Mouse (Mus musculus) myocyte (in vitro differentiated cells): ENCODE measurements around the gene Tmem38b. TPM values are rescaled to one million over a fixed set of nuclear protein-coding genes. Genes with fewer than 3 reads are reported as not detected.

Source experiments
- H3K27me3 ChIP-seq: one replicate; pipeline ENCODE4 v1.6.1; 2011; ENCODE audit not compliant: control insufficient read depth, insufficient read depth, insufficient read length
- H3K36me3 ChIP-seq: one replicate; pipeline ENCODE4 v1.6.1; 2011; ENCODE audit not compliant: control insufficient read depth, insufficient read depth
- H3K4me2 ChIP-seq: one replicate; pipeline ENCODE4 v1.6.1; 2011; ENCODE audit warnings: low read depth, control low read depth
- H3K4me3 ChIP-seq: one replicate; pipeline ENCODE4 v1.5.1; 2011; ENCODE audit warnings: mild to moderate bottlenecking, control low read depth, moderate library complexity
- H3K79me2 ChIP-seq: one replicate; pipeline ENCODE4 v1.6.1; 2011; ENCODE audit not compliant: control insufficient read depth, insufficient read depth
- H3ac ChIP-seq: one replicate; pipeline ENCODE4 v1.6.1; 2011; ENCODE audit not compliant: control insufficient read depth, insufficient read length
- CEBPB ChIP-seq: IDR thresholded peaks from 2 replicates; pipeline ENCODE4 v1.6.1; 2011; ENCODE audit warnings: mild to moderate bottlenecking, moderate library complexity; ENCODE audit not compliant: poor library complexity, insufficient read depth, severe bottlenecking
- E2F4 ChIP-seq: IDR thresholded peaks from one replicate; pipeline ENCODE4 v1.6.1; 2011; ENCODE audit warnings: mild to moderate bottlenecking, control low read depth, moderate library complexity; ENCODE audit not compliant: insufficient read depth
- MAX ChIP-seq: IDR thresholded peaks from one replicate; pipeline ENCODE4 v1.6.1; 2011; ENCODE audit warnings: low read depth, mild to moderate bottlenecking, control low read depth
- MYOD1 ChIP-seq, 3 experiments: IDR thresholded peaks; one replicate each; pipeline ENCODE4 v1.6.1; 2011; ENCODE audit warnings: control low read depth in 2 of 3, low read depth in 2 of 3, mild to moderate bottlenecking in 2 of 3, moderate library complexity in 1 of 3; ENCODE audit not compliant: insufficient read length in 2 of 3, control insufficient read depth in 1 of 3
- MYOG ChIP-seq, 3 experiments: IDR thresholded peaks; one replicate each; pipeline ENCODE4 v1.6.1; 2011; ENCODE audit warnings: control low read depth in 2 of 3, low read depth in 2 of 3, mild to moderate bottlenecking in 2 of 3; ENCODE audit not compliant: insufficient read length in 2 of 3, control insufficient read depth in 1 of 3, insufficient read depth in 1 of 3
- POLR2A ChIP-seq: IDR thresholded peaks from one replicate; pipeline ENCODE4 v1.6.1; 2011; ENCODE audit warnings: low read depth, mild to moderate bottlenecking, control low read depth, moderate library complexity; ENCODE audit not compliant: insufficient read length
- POLR2AphosphoS2 ChIP-seq: IDR thresholded peaks from one replicate; pipeline ENCODE4 v1.6.1; 2011; ENCODE audit warnings: low read depth, control low read depth; ENCODE audit not compliant: insufficient read length
- REST ChIP-seq: IDR thresholded peaks from one replicate; pipeline ENCODE4 v1.6.1; 2011; ENCODE audit warnings: mild to moderate bottlenecking, control low read depth, moderate library complexity; ENCODE audit not compliant: insufficient read depth, insufficient read length
- SRF ChIP-seq: IDR thresholded peaks from one replicate; pipeline ENCODE4 v1.6.1; 2011; ENCODE audit warnings: low read depth; ENCODE audit not compliant: control insufficient read depth, insufficient read length
- TCF12 ChIP-seq: IDR thresholded peaks from one replicate; pipeline ENCODE4 v1.6.1; 2011; ENCODE audit warnings: mild to moderate bottlenecking, control low read depth; ENCODE audit not compliant: poor library complexity, insufficient read depth, severe bottlenecking
- TCF3 ChIP-seq: IDR thresholded peaks from one replicate; pipeline ENCODE4 v1.6.1; 2011; ENCODE audit warnings: low read depth, control low read depth; ENCODE audit not compliant: insufficient read length
- USF1 ChIP-seq: IDR thresholded peaks from one replicate; pipeline ENCODE4 v1.6.1; 2011; ENCODE audit warnings: low read depth, mild to moderate bottlenecking, control low read depth, moderate library complexity
- polyA plus RNA-seq: library from polyadenylated mRNA; unstranded; fragments of >200 nt; fragmentation: generic; extraction: Trizol; gene quantifications from one replicate; pipeline ENCODE4 v1.2.1, GENCODE M21; 2012; ENCODE audit warnings: missing spikeins

Gene Tmem38b
- polyA plus RNA-seq, 1 experiment: 39.7 TPM

DNA sequence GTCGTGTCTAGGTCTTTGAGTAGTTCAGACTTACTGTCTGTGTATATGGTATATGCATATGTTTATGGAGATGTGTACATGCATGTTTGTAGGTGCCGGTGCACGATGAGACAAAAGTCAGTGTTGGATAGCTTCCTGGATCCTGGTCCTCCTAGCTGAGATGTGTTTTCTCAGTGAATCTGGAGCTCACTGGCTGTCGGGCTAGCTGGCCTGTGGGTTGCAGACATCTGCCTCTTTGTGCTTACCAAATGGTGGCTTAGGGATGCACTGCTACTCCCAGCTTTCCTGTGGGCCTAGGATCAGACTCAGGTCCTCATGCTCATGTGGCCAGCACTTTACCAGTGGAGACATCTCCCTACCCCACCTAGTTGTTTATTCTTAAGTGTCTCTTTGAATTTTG lies 4.2 kb downstream of the Tmem38b start:
- TF ChIP-seq TCF3: no peak
- no peak for TF ChIP-seq POLR2AphosphoS2
- no peak for TF ChIP-seq REST
- no peak for TF ChIP-seq MYOD1 (IDR thresholded peaks at IDR 0.05; ENCODE audit: control insufficient read depth in 1 of 3, insufficient read length in 2 of 3, low read depth in 2 of 3)
- TF ChIP-seq MAX: no peak
- TF ChIP-seq CEBPB: no peak
- TF ChIP-seq POLR2A: no peak
- no peak for TF ChIP-seq TCF12
- no peak for TF ChIP-seq E2F4
- no peak for TF ChIP-seq USF1
- TF ChIP-seq SRF: no peak
- TF ChIP-seq MYOG (IDR thresholded peaks at IDR 0.05; ENCODE audit: control insufficient read depth in 1 of 3, insufficient read depth in 1 of 3, insufficient read length in 2 of 3, low read depth in 2 of 3): no peak
- H3K36me3 ChIP-seq: no peaks in the 10 kb centered on the region
- no peak overlapping the region for H3K4me3 ChIP-seq
- peaks cover 69% of the 10 kb centered on the region for H3K79me2 ChIP-seq
- no peaks in the 10 kb centered on the region for H3K27me3 ChIP-seq
- H3K4me2 ChIP-seq: peak overlapping the region; percentile 31
- no peak overlapping the region for H3ac ChIP-seq

DNA sequence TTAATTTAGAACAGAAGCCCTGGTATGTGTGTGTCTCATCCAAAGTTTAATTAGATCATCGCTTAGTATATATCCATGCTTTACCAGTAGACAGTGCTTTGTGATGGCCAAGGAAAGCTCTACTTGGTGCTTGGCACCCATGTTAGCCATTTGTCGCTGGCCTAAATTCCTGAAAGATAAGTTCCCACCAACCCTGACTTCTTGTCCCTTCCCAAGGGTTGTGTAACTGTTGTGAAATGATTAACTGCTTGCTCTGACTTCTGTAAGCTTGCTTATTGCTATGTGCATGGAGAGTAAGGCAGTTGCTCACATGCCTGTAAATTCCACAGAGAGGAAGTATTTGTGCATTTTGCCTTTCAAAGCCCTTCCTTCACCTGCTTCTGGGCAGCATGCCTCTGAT lies 4.7 kb downstream of the Tmem38b start:
- Histone ChIP-seq H3K36me3 (no peaks in the 10 kb centered on the region), H3K4me2 (peak overlapping the region; percentile 25), H3K79me2 (peaks cover 75% of the 10 kb centered on the region), H3K27me3 (no peaks in the 10 kb centered on the region), H3K4me3 (no peak overlapping the region), H3ac (no peak overlapping the region)
- peak; percentile 48; the same call in 1 of the 2 replicates for TF ChIP-seq CEBPB
- TF ChIP-seq POLR2AphosphoS2: no peak
- TF ChIP-seq MYOD1 (IDR thresholded peaks at IDR 0.05; ENCODE audit: control insufficient read depth in 1 of 3, insufficient read length in 2 of 3, low read depth in 2 of 3): peak in 1 of 3 experiments; percentile 15
- TF ChIP-seq USF1: no peak
- no peak for TF ChIP-seq REST
- TF ChIP-seq MAX: no peak
- TF ChIP-seq POLR2A: no peak
- TF ChIP-seq MYOG (IDR thresholded peaks at IDR 0.05; ENCODE audit: control insufficient read depth in 1 of 3, insufficient read depth in 1 of 3, insufficient read length in 2 of 3, low read depth in 2 of 3): peak in 2 of 3 experiments; percentile 9 to 51
- TF ChIP-seq E2F4: no peak

DNA sequence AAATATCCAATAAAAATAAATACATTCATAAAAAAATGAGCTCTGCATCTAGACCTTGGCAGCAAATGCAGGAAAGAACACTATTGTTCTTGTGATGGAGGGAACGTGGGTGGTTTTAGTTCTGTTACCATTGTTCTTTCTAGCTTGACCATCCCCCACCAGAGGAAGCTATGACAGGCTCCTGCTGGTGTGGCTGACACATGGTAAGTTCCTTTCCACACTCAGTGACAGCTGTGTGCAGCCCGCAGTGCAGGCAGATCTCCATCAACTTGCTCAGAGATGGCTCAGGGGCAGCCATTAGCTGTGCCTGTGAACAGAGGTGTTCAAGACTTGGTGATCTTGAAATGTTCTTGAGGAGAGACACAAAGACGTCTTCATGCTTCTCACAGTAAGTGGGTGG lies 6.5 kb downstream of the Tmem38b start:
- TF ChIP-seq USF1 (no peak), SRF (no peak), TCF12 (peak; percentile 58), POLR2A (no peak), MYOG (IDR thresholded peaks at IDR 0.05; ENCODE audit: control insufficient read depth in 1 of 3, insufficient read depth in 1 of 3, insufficient read length in 2 of 3, low read depth in 2 of 3) (peak; percentile 82 to 97 (median 92)), MYOD1 (IDR thresholded peaks at IDR 0.05; ENCODE audit: control insufficient read depth in 1 of 3, insufficient read length in 2 of 3, low read depth in 2 of 3) (peak; percentile 77 to 95 (median 90)), CEBPB (no peak), E2F4 (no peak), TCF3 (peak; percentile 74)
- no peak overlapping the region for H3ac ChIP-seq
- H3K27me3 ChIP-seq: no peaks in the 10 kb centered on the region
- H3K79me2 ChIP-seq: peaks cover 79% of the 10 kb centered on the region
- H3K36me3 ChIP-seq: peaks cover under 1% of the 10 kb centered on the region
- H3K4me3 ChIP-seq: no peak overlapping the region
- peak overlapping the region; percentile 55 for H3K4me2 ChIP-seq

GRCm38 (mm10) chr4:53836978-53837377 lies 11.1 kb downstream of the Tmem38b start:
- Histone ChIP-seq H3K79me2 (peaks cover 60% of the 10 kb centered on the region), H3K27me3 (no peaks in the 10 kb centered on the region), H3K4me3 (no peak overlapping the region), H3K36me3 (peaks cover 5% of the 10 kb centered on the region), H3ac (no peak overlapping the region), H3K4me2 (no peak overlapping the region)
- TF ChIP-seq POLR2A (no peak), USF1 (no peak), POLR2AphosphoS2 (no peak), MYOD1 (IDR thresholded peaks at IDR 0.05; ENCODE audit: control insufficient read depth in 1 of 3, insufficient read length in 2 of 3, low read depth in 2 of 3) (no peak)

DNA sequence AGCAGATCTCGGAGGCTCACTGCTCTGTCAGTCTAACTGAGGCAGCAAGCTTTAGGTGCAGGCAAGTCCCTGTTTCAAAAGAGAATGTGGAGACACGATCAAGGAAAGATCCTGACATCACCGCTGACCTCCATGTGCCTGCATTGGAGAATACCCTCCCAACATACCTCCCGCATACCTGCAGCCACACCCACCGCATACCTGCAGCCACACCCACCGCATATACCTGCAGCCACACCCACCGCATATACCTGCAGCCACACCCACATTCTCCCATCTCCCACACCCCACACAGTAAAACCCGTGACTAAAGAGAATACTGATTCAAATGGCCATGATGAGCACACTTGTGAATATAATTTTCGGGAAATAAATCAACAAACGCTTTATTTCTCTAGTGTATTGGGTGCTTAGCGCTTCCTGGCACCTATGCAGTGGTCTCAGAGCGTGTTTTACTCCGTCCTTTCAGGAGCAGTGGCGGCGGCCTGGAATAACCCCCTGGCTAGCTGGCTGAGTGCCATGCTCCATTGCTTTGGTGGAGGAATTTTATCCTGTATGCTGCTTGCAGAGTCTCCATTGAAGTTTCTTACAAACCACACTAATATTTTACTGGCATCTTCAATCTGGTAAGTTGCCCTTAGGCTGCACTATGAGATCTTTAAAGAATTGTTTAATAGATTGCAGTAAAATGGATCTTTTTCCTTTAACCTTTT lies 14.5 kb downstream of the Tmem38b start:
- no peak overlapping the region for H3K4me3 ChIP-seq
- TF ChIP-seq MYOG (IDR thresholded peaks at IDR 0.05; ENCODE audit: control insufficient read depth in 1 of 3, insufficient read depth in 1 of 3, insufficient read length in 2 of 3, low read depth in 2 of 3) (no peak), CEBPB (no peak), USF1 (no peak), POLR2A (no peak), REST (no peak)
- H3K79me2 ChIP-seq: peaks cover 45% of the 10 kb centered on the region
- H3K27me3 ChIP-seq: no peaks in the 10 kb centered on the region
- H3ac ChIP-seq: no peak overlapping the region
- H3K36me3 ChIP-seq: peaks cover 5% of the 10 kb centered on the region
- H3K4me2 ChIP-seq: no peak overlapping the region
